ENCODE assay signal across 18 mouse cellular contexts in the genomic region with DNA sequence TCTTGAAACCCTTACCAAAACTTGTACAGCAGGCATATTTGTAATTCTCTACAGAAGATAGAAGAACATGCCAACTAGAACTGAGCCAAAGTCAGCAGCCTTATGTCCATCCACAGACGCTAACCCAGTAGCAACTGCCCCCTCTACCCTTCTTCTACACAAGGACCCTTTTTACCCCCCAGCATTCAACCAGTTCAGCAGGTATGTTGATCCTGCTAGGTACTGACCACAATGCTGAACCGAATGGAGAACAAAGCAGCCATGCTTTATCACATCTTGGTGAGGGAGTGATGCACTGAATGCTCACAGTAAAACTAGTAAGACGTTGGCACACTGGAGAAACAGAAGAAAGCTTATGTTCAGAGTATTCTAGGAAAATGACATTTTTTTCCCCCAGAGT. TPM values are rescaled to one million over a fixed set of nuclear protein-coding genes. Genes with fewer than 3 reads are reported as not detected.
"Had no signal": no experiment of that assay in that cellular context is flagged by ENCODE, and none has a peak within 500 bp of the region (broad histone marks: within the 10 kb centered on the region; RNA-seq: fewer than 3 reads in every experiment).

No protein-coding gene starts in this region.

- H3K4me3 ChIP-seq: midbrain, embryonic 10.5 days; midbrain, embryonic 12.5 days; myocyte; neural tube, embryonic 13.5 days; neural tube, embryonic 15.5 days had no signal

- H3K36me3 ChIP-seq: neural tube, embryonic 15.5 days had no signal

- H3K9me3 ChIP-seq: midbrain, embryonic 10.5 days; midbrain, embryonic 12.5 days; neural tube, embryonic 13.5 days; neural tube, embryonic 15.5 days had no signal

- H3K9ac ChIP-seq: lung, embryonic 14.5 days; midbrain, embryonic 12.5 days; neural tube, embryonic 13.5 days; neural tube, embryonic 15.5 days had no signal

- DNase-seq: lung, embryonic 14.5 days; lung, postnatal 10 days; lung, postnatal 4 days; midbrain, embryonic 14.5 days; retina, postnatal 1 day; right cerebral cortex, adult 18-20 months; right cerebral cortex, postnatal 25 days; right cerebral cortex, postnatal 4 days; spleen, adult 18-20 months; thymus, adult 18-20 months; thymus, postnatal 14 days; thymus, postnatal 36 days had no signal

- H3K4me2 ChIP-seq: lung, embryonic 14.5 days; midbrain, embryonic 12.5 days; neural tube, embryonic 13.5 days; neural tube, embryonic 15.5 days had no signal

- H3K4me1 ChIP-seq: midbrain, embryonic 10.5 days; midbrain, embryonic 12.5 days; neural tube, embryonic 13.5 days; neural tube, embryonic 15.5 days had no signal

- ATAC-seq: midbrain, embryonic 16.5 days had no signal

- H3K27ac ChIP-seq: midbrain, embryonic 10.5 days; midbrain, embryonic 12.5 days; neural tube, embryonic 13.5 days; neural tube, embryonic 15.5 days had no signal

RNA-seq across cellular contexts. Expression of a gene that starts 10.6 kb away (rescaled TPM):
- polyA plus RNA-seq: myocyte had no signal
